Mouse (Mus musculus): ENCODE results near the gene Ccdc32.

- TF ChIP-seq USF1 (IDR thresholded peaks at IDR 0.05; ENCODE audit: low read depth) (no peak), SRF (IDR thresholded peaks at IDR 0.05; ENCODE audit: control insufficient read depth, insufficient read length, low read depth) (no peak), E2F4 (IDR thresholded peaks at IDR 0.05; ENCODE audit: insufficient read depth) (no peak), POLR2AphosphoS2 (IDR thresholded peaks at IDR 0.05; ENCODE audit: insufficient read length, low read depth) (no peak), POLR2A (IDR thresholded peaks at IDR 0.05; ENCODE audit: insufficient read length, low read depth) (no peak), TCF3 (IDR thresholded peaks at IDR 0.05; ENCODE audit: insufficient read length, low read depth) (no peak), MAX (IDR thresholded peaks at IDR 0.05; ENCODE audit: low read depth) (no peak), MYOD1 (IDR thresholded peaks at IDR 0.05; ENCODE audit: control insufficient read depth in 1 of 3, insufficient read length in 2 of 3, low read depth in 2 of 3) (no peak), TCF12 (IDR thresholded peaks at IDR 0.05; ENCODE audit: insufficient read depth, poor library complexity, severe bottlenecking) (no peak), CEBPB (IDR thresholded peaks at IDR 0.05; ENCODE audit: insufficient read depth, poor library complexity, severe bottlenecking) (no peak), MYOG (IDR thresholded peaks at IDR 0.05; ENCODE audit: control insufficient read depth in 1 of 3, insufficient read depth in 1 of 3, insufficient read length in 2 of 3, low read depth in 2 of 3) (no peak), REST (IDR thresholded peaks at IDR 0.05; ENCODE audit: insufficient read depth, insufficient read length) (no peak)
These were observed 48.4 kb downstream of the Ccdc32 start for GRCm38 (mm10) chr2:118980841-118981240.

Measured in myocyte (in vitro differentiated cells).